Comparison of ENCODE assay signal across 8 mouse cellular contexts in the genomic region with DNA sequence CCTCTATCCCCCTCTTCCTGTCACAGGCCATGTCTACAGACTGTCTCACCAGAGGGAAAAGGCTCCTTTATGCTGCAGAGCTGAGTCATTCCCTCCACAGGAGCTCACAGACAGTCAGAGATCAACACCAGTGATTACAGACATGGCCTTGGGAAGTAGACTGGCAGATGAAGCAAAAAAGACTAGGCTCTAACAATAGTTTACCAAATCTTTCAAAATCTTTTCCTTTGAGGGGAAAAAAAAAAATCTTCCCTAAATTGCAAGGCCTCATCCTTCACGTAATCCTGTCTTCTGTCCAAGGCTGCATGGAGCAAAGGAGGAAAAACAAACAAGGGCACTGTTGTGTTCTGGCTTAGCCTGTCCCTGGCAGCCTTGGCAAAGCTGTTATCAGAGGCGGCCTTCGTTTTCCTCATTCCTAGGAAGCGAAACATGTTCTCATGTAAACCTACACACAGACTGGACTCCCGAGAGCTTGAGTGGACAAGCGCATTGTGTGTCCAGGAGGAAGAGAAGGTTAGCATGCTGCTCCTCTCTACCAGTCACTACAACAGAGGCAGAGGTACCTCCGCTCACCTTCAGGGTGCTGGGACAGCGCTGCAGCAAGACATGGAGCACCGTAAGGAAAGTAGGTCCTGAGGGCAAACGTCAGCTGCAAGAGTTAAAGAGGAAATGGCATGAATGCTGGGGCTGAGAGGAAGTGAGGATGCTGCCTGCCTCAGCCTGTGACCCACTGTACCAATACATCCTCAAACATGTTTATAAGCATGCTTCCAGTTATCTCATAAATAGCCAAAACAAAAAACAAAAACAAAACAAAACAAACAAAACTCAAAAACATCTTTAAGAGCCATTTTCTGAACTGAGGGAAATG.
DNase-seq lines count a peak whose midpoint lies in the region; ATAC-seq lines count a peak whose summit lies in the region.

No protein-coding gene starts in this region.

- H3K27me3 ChIP-seq in heart, embryonic 11.5 days (ENCODE audit: control insufficient read depth, insufficient read depth, low read length) = no peaks in the 10 kb centered on the region
- H3K27me3 ChIP-seq in limb, embryonic 12.5 days = no peaks in the 10 kb centered on the region

- peaks cover 21% of the 10 kb centered on the region for H3K4me1 ChIP-seq in heart, embryonic 11.5 days (ENCODE audit: control insufficient read depth, insufficient read depth, low read length)
- peaks cover 65% of the 10 kb centered on the region for H3K4me1 ChIP-seq in limb, embryonic 12.5 days (replicated peaks)

- no peak overlapping the region for H3K4me2 ChIP-seq in heart, embryonic 11.5 days
- no peak overlapping the region for H3K4me2 ChIP-seq in limb, embryonic 12.5 days

- H3K4me3 ChIP-seq in heart, embryonic 11.5 days (ENCODE audit: low read depth, low read length) = no peak overlapping the region
- H3K4me3 ChIP-seq in limb, embryonic 12.5 days (replicated peaks) = no peak overlapping the region

- DNase-seq in heart, adult 9 months (ENCODE audit: low spot score in 2 of 2) = no peak
- DNase-seq in 3134 (ENCODE audit: extremely low read depth, insufficient read length, low spot score) = peak; percentile 59
- peak; percentile 68 for DNase-seq in brain, adult 2 months (ENCODE audit: low read depth, low spot score)
- no peak for DNase-seq in layer of hippocampus, adult 9-10 months (ENCODE audit: low spot score)
- no peak for DNase-seq in cerebellum, postnatal 14 days
- no peak for DNase-seq in gastrocnemius, postnatal 4 days (ENCODE audit: low spot score in 2 of 2)

- H3K27ac ChIP-seq in heart, embryonic 11.5 days (ENCODE audit: low read depth, low read length) = peak overlapping the region; percentile 66
- H3K27ac ChIP-seq in limb, embryonic 12.5 days = peak overlapping the region; percentile 87

- H3K36me3 ChIP-seq in heart, embryonic 11.5 days (ENCODE audit: control insufficient read depth, insufficient read depth, low read length) = no peaks in the 10 kb centered on the region
- H3K36me3 ChIP-seq in limb, embryonic 12.5 days = peaks cover 6% of the 10 kb centered on the region; the same call in 1 of the 2 replicates

- H3K9ac ChIP-seq in heart, embryonic 11.5 days (ENCODE audit: low read depth, low read length) = no peak overlapping the region
- H3K9ac ChIP-seq in limb, embryonic 12.5 days (replicated peaks) = no peak overlapping the region

- peak; percentile 39; the same call in 1 of the 2 replicates for ATAC-seq in heart, embryonic 11.5 days (replicated peaks; ENCODE audit: insufficient number of reproducible peaks, low FRiP score, low TSS enrichment)
- no peak for ATAC-seq in limb, embryonic 12.5 days (ENCODE audit: insufficient number of reproducible peaks, insufficient read depth, low FRiP score, low TSS enrichment, low read depth)

- 51% methylated on average over 10 of the region's 10 CpGs for WGBS in heart, embryonic 11.5 days (ENCODE audit: insufficient replicate concordance)
- 74% methylated on average over 10 of the region's 10 CpGs for WGBS in limb, embryonic 12.5 days

- no peaks in the 10 kb centered on the region for H3K9me3 ChIP-seq in heart, embryonic 11.5 days (replicated peaks; ENCODE audit: control insufficient read depth, low read length)
- no peaks in the 10 kb centered on the region for H3K9me3 ChIP-seq in limb, embryonic 12.5 days

Comparison
In these comparisons a context has a peak if more than half of its experiments do, and no peak if none do; other contexts are left out.
1. DNase-seq: peak in 3134 (single experiment) and brain, adult 2 months (single experiment); none in heart, adult 9 months (0 of 2), layer of hippocampus, adult 9-10 months (single experiment), cerebellum, postnatal 14 days (0 of 2) and gastrocnemius, postnatal 4 days (0 of 2).